Mouse (Mus musculus): Measurements from ENCODE around the gene Lgmn. TPM values are rescaled to one million over a fixed set of nuclear protein-coding genes. Genes with fewer than 3 reads are reported as not detected.

Gene Lgmn
- 48.6 and 70.2 TPM in 2 replicates for polyA plus RNA-seq (2012; rRNA removed)

DNA sequence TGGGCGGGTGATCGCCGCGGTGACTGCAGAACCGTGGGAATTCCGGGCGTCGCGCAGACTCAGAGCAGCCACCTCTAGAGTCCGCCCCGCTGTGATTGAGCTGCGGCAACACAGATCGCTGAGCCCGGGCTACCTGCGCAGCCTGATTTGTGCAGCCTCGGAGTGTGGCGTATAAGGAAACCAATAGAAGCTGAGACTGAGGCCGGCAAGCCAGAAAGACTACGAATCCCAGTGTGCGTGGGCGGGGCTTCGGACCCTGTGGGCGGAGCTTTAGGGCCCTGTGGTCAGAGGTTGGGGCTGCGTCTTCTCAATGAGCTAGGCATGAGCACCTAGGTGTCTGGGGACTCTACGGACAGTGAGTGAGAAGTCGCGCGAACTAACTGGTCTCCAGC is at the start of gene Lgmn:
TSS of gene Lgmn (minus strand) at position 182 of the 392 bp plus-strand sequence.
- H3K36me3 ChIP-seq (ENCODE audit: control insufficient read depth, insufficient read depth, low read length): no peaks in the 10 kb centered on the region
- H3K4me1 ChIP-seq (ENCODE audit: control insufficient read depth, insufficient read depth, insufficient read length, low read length): no peaks in the 10 kb centered on the region
- TF ChIP-seq POLR2A (IDR thresholded peaks at IDR 0.05; ENCODE audit: low read depth, low read length) (peak; percentile 54; the same call in 1 of the 2 replicates), CTCF (IDR thresholded peaks at IDR 0.05; ENCODE audit: extremely low read depth, insufficient read length, insufficient replicate concordance, low read depth, low read length) (no peak)
- WGBS: 0% methylated on average over 28 of the region's 28 CpGs
- peak within 1 kb of the TSS; percentile 54 for H3K27ac ChIP-seq (ENCODE audit: insufficient read depth, low read depth, low read length)
- H3K27me3 ChIP-seq (ENCODE audit: control insufficient read depth, insufficient read depth, low read length): no peaks in the 10 kb centered on the region
- peak within 1 kb of the TSS; percentile 94 for H3K4me3 ChIP-seq (ENCODE audit: low read depth, low read length)

DNA sequence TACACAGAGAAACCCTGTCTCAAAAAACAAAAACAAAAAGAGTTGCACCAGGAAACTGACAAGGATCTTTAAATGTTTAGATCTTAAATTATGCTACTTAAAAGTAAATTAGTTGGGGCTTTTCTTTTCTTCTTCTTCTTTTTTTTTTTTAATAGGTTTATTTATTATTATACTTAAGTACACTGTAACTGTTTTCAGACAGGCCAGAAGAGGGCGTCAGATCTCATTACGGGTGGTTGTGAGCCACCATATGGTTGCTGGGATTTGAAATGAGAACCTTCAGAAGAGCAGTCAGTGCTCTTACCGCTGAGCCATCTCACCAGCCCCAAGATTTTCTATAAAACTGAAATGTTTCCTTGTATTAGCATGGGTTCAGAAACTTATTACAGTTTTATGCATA is 45.3 kb upstream of the Lgmn start:
- H3K4me1 ChIP-seq (ENCODE audit: control insufficient read depth, insufficient read depth, insufficient read length, low read length): no peaks in the 10 kb centered on the region
- TF ChIP-seq POLR2A (IDR thresholded peaks at IDR 0.05; ENCODE audit: low read depth, low read length): no peak
- no peak for TF ChIP-seq CTCF (IDR thresholded peaks at IDR 0.05; ENCODE audit: extremely low read depth, insufficient read length, insufficient replicate concordance, low read depth, low read length)
- H3K36me3 ChIP-seq (ENCODE audit: control insufficient read depth, insufficient read depth, low read length): peaks cover 66% of the 10 kb centered on the region
- H3K4me3 ChIP-seq (ENCODE audit: low read depth, low read length): no peak overlapping the region
- 57% methylated on average over 3 of the region's 3 CpGs for WGBS
- no peaks in the 10 kb centered on the region for H3K27me3 ChIP-seq (ENCODE audit: control insufficient read depth, insufficient read depth, low read length)
- no peak overlapping the region for H3K27ac ChIP-seq (ENCODE audit: insufficient read depth, low read depth, low read length)

DNA sequence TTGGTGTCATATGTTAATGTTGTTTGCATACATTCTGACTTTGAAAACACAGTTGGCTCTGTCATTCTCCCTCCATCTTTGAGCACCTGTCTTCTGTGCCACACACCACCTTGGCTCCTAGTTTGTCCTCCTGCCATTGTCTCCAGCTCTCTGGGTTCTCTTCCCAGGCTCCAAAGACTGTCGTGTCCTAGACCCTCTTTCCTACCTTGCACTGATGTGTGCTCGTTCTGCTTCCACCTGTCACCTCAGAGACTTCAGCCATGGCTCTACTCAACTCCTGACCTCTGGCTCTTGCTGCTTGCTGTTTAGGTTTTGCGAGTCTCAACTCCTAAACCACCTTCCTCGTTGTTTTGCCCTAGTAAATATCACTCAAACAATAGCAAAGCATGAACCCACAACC is 40.9 kb upstream of the Lgmn start:
- 87% methylated on average over 4 of the region's 4 CpGs for WGBS

DNA sequence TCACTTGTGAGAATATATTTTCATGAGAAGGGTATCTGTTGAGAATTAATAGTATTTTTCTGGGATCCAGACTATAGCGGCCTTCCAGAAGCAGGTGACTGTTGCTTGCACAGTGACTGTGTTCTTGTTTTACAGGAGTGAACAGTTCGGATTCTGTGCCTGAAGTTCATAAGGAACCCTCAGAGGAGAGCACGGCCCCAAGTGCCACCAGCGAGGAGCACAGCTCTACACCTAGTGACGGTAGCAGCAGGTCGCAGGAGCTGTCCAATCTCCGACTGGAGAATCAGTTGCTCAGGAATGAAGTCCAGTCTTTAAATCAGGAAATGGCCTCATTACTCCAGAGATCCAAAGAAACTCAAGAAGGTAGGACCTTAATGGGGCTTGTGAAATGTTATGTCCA is 34.8 kb upstream of the Lgmn start:
- Histone ChIP-seq H3K36me3 (ENCODE audit: control insufficient read depth, insufficient read depth, low read length) (peaks cover 41% of the 10 kb centered on the region), H3K27ac (ENCODE audit: insufficient read depth, low read depth, low read length) (no peak overlapping the region), H3K4me3 (ENCODE audit: low read depth, low read length) (no peak overlapping the region), H3K4me1 (ENCODE audit: control insufficient read depth, insufficient read depth, insufficient read length, low read length) (no peaks in the 10 kb centered on the region; the same call in 1 of the 2 replicates), H3K27me3 (ENCODE audit: control insufficient read depth, insufficient read depth, low read length) (no peaks in the 10 kb centered on the region)
- TF ChIP-seq CTCF (IDR thresholded peaks at IDR 0.05; ENCODE audit: extremely low read depth, insufficient read length, insufficient replicate concordance, low read depth, low read length): no peak
- no peak for TF ChIP-seq POLR2A (IDR thresholded peaks at IDR 0.05; ENCODE audit: low read depth, low read length)
- WGBS: 95% methylated on average over 7 of the region's 7 CpGs

More for the DNA sequence above, 40.9 kb upstream of the Lgmn start:
- H3K27ac ChIP-seq (ENCODE audit: insufficient read depth, low read depth, low read length): no peak overlapping the region
- TF ChIP-seq CTCF (IDR thresholded peaks at IDR 0.05; ENCODE audit: extremely low read depth, insufficient read length, insufficient replicate concordance, low read depth, low read length) (no peak), POLR2A (IDR thresholded peaks at IDR 0.05; ENCODE audit: low read depth, low read length) (no peak)
- H3K27me3 ChIP-seq (ENCODE audit: control insufficient read depth, insufficient read depth, low read length): no peaks in the 10 kb centered on the region
- no peaks in the 10 kb centered on the region for H3K4me1 ChIP-seq (ENCODE audit: control insufficient read depth, insufficient read depth, insufficient read length, low read length)
- H3K36me3 ChIP-seq (ENCODE audit: control insufficient read depth, insufficient read depth, low read length): peaks cover 59% of the 10 kb centered on the region
- no peak overlapping the region for H3K4me3 ChIP-seq (ENCODE audit: low read depth, low read length)

DNA sequence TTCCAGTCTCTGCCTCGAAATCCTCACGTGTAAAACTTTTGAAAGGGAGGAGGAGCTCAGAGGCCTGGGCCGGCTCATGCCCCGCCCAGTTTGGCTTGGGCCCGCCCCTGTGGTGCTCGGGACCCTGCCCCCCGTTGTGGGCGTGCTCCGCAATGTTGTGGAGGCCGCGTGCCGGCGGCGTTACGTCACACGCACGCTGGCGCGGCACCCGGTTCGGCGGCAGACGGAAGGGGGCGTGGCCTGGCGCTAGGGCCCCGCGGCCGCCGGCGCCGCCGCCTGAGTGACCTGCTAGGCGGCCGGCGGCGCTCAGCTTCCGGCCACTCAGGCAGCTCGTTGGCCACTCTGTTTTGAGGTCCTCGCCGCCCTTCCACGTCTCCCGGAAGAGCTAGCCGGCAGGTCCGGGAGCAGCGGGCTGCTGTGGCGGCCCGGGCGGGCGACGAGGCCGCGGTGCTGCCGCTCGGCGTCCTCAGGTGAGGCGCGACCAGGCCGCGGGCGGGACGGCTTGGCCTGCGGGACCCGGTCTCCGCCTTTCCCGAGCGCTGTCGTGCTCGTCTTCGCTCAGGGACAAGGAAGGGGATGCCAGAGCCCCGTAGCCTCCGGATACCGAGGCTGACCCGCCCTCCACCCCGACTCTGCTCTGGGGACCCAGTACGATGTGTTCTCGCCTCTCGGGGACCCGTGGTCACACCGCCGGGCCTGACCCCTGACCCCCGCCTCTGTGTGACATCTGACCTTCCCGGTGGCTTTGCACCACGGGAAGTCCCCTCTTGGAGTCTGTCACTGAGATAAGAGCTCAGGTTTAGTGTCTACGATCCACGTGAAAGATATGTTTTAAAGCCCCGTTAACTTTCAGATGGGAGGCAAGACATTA is 29.5 kb upstream of the Lgmn start, which contains the start of gene Golga5:
TSS of gene Golga5 (plus strand) at position 242 of the 871 bp plus-strand sequence.
- Histone ChIP-seq H3K27ac (ENCODE audit: insufficient read depth, low read depth, low read length) (peak within 1 kb of the TSS; percentile 54), H3K4me1 (ENCODE audit: control insufficient read depth, insufficient read depth, insufficient read length, low read length) (no peaks in the 10 kb centered on the region; the same call in 1 of the 2 replicates), H3K4me3 (ENCODE audit: low read depth, low read length) (peak within 1 kb of the TSS; percentile 94), H3K36me3 (ENCODE audit: control insufficient read depth, insufficient read depth, low read length) (peaks cover 16% of the 10 kb centered on the region), H3K27me3 (ENCODE audit: control insufficient read depth, insufficient read depth, low read length) (no peaks in the 10 kb centered on the region)
- WGBS: under 1% methylated on average over 83 of the region's 86 CpGs
- TF ChIP-seq POLR2A (IDR thresholded peaks at IDR 0.05; ENCODE audit: low read depth, low read length): peak; percentile 79
- TF ChIP-seq CTCF (IDR thresholded peaks at IDR 0.05; ENCODE audit: extremely low read depth, insufficient read length, insufficient replicate concordance, low read depth, low read length): no peak

DNA sequence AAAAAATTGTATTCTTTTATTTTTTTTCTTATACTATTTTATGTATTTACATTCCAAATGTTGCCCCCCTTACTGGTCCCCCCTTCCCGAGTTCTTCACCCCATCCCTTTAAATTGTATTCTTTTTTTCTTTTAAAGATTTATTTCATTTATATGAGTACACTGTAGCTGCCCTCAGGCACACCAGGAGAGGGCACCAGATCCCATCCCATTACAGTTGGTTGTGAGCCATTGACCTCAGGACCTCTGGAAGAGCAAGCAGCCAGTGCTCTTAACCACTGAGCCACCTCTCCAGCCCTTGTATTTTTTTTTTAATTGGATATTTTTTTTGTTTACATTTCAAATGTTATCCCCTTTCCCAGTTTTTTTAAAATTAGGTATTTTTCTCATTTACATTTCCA is 28.5 kb upstream of the Lgmn start:
- H3K4me1 ChIP-seq (ENCODE audit: control insufficient read depth, insufficient read depth, insufficient read length, low read length): no peaks in the 10 kb centered on the region; the same call in 1 of the 2 replicates
- H3K27ac ChIP-seq (ENCODE audit: insufficient read depth, low read depth, low read length): no peak overlapping the region
- TF ChIP-seq POLR2A (IDR thresholded peaks at IDR 0.05; ENCODE audit: low read depth, low read length) (no peak), CTCF (IDR thresholded peaks at IDR 0.05; ENCODE audit: extremely low read depth, insufficient read length, insufficient replicate concordance, low read depth, low read length) (no peak)
- WGBS: 76% methylated on average over 1 of the region's 1 CpGs
- H3K27me3 ChIP-seq (ENCODE audit: control insufficient read depth, insufficient read depth, low read length): no peaks in the 10 kb centered on the region
- no peak overlapping the region for H3K4me3 ChIP-seq (ENCODE audit: low read depth, low read length)
- H3K36me3 ChIP-seq (ENCODE audit: control insufficient read depth, insufficient read depth, low read length): peaks cover 10% of the 10 kb centered on the region

DNA sequence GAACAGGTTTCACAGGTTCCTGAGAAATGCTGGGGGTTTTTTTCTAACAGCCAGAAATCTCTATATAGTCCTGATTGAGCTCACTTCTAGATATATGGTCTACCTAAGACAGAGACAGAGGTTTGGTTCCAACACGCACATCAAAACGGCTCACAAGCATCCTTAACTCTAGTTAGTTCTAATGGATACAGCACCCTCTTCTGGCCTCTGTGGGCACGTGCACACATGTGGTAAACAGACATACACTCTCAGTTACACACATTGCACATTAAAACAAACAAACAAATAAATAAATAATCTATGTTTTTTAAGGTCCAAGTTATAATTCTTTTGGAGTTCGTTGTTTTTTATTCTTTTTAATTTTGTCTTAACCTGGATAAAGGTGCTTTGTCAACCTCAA is 25.0 kb upstream of the Lgmn start:
- no peaks in the 10 kb centered on the region for H3K36me3 ChIP-seq (ENCODE audit: control insufficient read depth, insufficient read depth, low read length)
- 65% methylated on average over 4 of the region's 4 CpGs for WGBS
- TF ChIP-seq CTCF (IDR thresholded peaks at IDR 0.05; ENCODE audit: extremely low read depth, insufficient read length, insufficient replicate concordance, low read depth, low read length): no peak
- TF ChIP-seq POLR2A (IDR thresholded peaks at IDR 0.05; ENCODE audit: low read depth, low read length): no peak
- H3K27me3 ChIP-seq (ENCODE audit: control insufficient read depth, insufficient read depth, low read length): no peaks in the 10 kb centered on the region
- H3K27ac ChIP-seq (ENCODE audit: insufficient read depth, low read depth, low read length): no peak overlapping the region
- no peaks in the 10 kb centered on the region; the same call in 1 of the 2 replicates for H3K4me1 ChIP-seq (ENCODE audit: control insufficient read depth, insufficient read depth, insufficient read length, low read length)
- H3K4me3 ChIP-seq (ENCODE audit: low read depth, low read length): no peak overlapping the region
